Mouse (Mus musculus) stomach, postnatal 0 days (tissue): ENCODE results near the gene AI597479. TPM values are rescaled to one million over a fixed set of nuclear protein-coding genes. Genes with fewer than 3 reads are reported as not detected.

Experiments
- ATAC-seq: fragments of 200-750 bp; cut with Nextera tagmentation; 2 replicates; pipeline ENCODE4 v1.8.0; 2017; ENCODE audit not compliant: low FRiP score, low TSS enrichment
- DNase-seq: peaks from one replicate; pipeline ENCODE4 v3.0.0-alpha.2; 2016; ENCODE audit warnings: low spot score
- H3K27ac ChIP-seq: fragments of 300-500 bp; sonication (generic); replicated peaks from 2 replicates; pipeline ENCODE4 v1.5.1; 2014; ENCODE audit warnings: mild to moderate bottlenecking, control low read depth
- H3K27me3 ChIP-seq: fragments of 300-500 bp; sonication (generic); 2 replicates; pipeline ENCODE4 v1.6.1; 2014; ENCODE audit warnings: low read length; ENCODE audit not compliant: control insufficient read depth, insufficient read depth
- H3K36me3 ChIP-seq: fragments of 300-500 bp; sonication (generic); 2 replicates; pipeline ENCODE4 v1.6.1; 2014; ENCODE audit warnings: low read length, mixed read lengths; ENCODE audit not compliant: control insufficient read depth, insufficient read depth
- H3K4me1 ChIP-seq: fragments of 300-500 bp; sonication (generic); replicated peaks from 2 replicates; pipeline ENCODE4 v1.6.1; 2014; ENCODE audit warnings: antibody characterized with exemption; ENCODE audit not compliant: control insufficient read depth, insufficient read depth
- H3K4me2 ChIP-seq: fragments of 300-500 bp; sonication (generic); replicated peaks from 2 replicates; pipeline ENCODE4 v1.6.1; 2014; ENCODE audit warnings: low read depth, mild to moderate bottlenecking, control low read depth, moderate library complexity
- H3K4me3 ChIP-seq: fragments of 300-500 bp; sonication (generic); 2 replicates; pipeline ENCODE4 v1.5.1; 2014; ENCODE audit warnings: low read depth, low read length, control low read depth
- H3K9ac ChIP-seq: fragments of 300-500 bp; sonication (generic); 2 replicates; pipeline ENCODE4 v1.6.1; 2014; ENCODE audit warnings: mild to moderate bottlenecking, low read length, control low read depth, mixed read lengths
- H3K9me3 ChIP-seq: fragments of 300-500 bp; sonication (generic); 2 replicates; pipeline ENCODE4 v1.6.1; 2016; ENCODE audit warnings: low read length; ENCODE audit not compliant: control insufficient read depth
- CTCF ChIP-seq: IDR thresholded peaks from 2 replicates; pipeline ENCODE4 v1.5.1; 2016; ENCODE audit warnings: antibody characterized with exemption, low read depth, mild to moderate bottlenecking, moderate library complexity
- EP300 ChIP-seq: optimal IDR thresholded peaks from 2 replicates; pipeline ENCODE3; 2016; ENCODE audit warnings: antibody characterized with exemption
- WGBS: fragments of 180-500 bp; shearing (Covaris S2); extraction: QIAGEN DNeasy Blood & Tissue Kit; methylation state at CpG from one replicate; pipeline ENCODE4 v1.1.7; 2014; 5-methylcytosine and 5-hydroxymethylcytosine counted together
- polyA plus RNA-seq: library from polyadenylated mRNA; unstranded; fragments of >200 nt; fragmentation: Nextera tagmentation; extraction: Ambion mirVana; gene quantifications from 2 replicates; pipeline ENCODE4 v1.2.1, GENCODE M21; 2015

The AI597479 gene
- polyA plus RNA-seq, 1 experiment from 2014 or later, result 11.2 TPM

GRCm38 (mm10) chr1:43070726-43071125, 27.8 kb upstream of the AI597479 start:
- Histone ChIP-seq H3K27me3 (no peaks in the 10 kb centered on the region), H3K4me2 (no peak overlapping the region), H3K4me1 (no peaks in the 10 kb centered on the region), H3K36me3 (peaks cover 3% of the 10 kb centered on the region), H3K9ac (no peak overlapping the region), H3K9me3 (no peaks in the 10 kb centered on the region), H3K4me3 (no peak overlapping the region), H3K27ac (no peak overlapping the region)
- TF ChIP-seq CTCF (no peak), EP300 (no peak)
- peak; percentile 89 for DNase-seq
- ATAC-seq, result peak; percentile 95
- whole genome bisulfite sequencing, result 52% methylated on average over 5 of the region's 5 CpGs

GRCm38 (mm10) chr1:43072028-43072427, 26.5 kb upstream of the AI597479 start:
- Histone ChIP-seq H3K9me3 (no peaks in the 10 kb centered on the region), H3K27me3 (no peaks in the 10 kb centered on the region), H3K27ac (no peak overlapping the region), H3K4me1 (no peaks in the 10 kb centered on the region), H3K36me3 (peaks cover 3% of the 10 kb centered on the region), H3K9ac (no peak overlapping the region), H3K4me2 (no peak overlapping the region), H3K4me3 (no peak overlapping the region)
- WGBS, result 93% methylated on average over 8 of the region's 8 CpGs
- DNase-seq, result no peak
- no peak for TF ChIP-seq CTCF
- no peak for TF ChIP-seq EP300
- no peak for ATAC-seq

- H3K9me3 ChIP-seq, result no peaks in the 10 kb centered on the region
- H3K4me2 ChIP-seq, result no peak overlapping the region
- ATAC-seq (no peak), DNase-seq (no peak)
- peaks cover 3% of the 10 kb centered on the region; the same call in 1 of the 2 replicates for H3K36me3 ChIP-seq
- H3K4me3 ChIP-seq, result no peak overlapping the region
- TF ChIP-seq CTCF (no peak), EP300 (no peak)
- no peak overlapping the region for H3K9ac ChIP-seq
- H3K27me3 ChIP-seq, result no peaks in the 10 kb centered on the region
- 69% methylated on average over 1 of the region's 1 CpGs for WGBS
- H3K27ac ChIP-seq, result no peak overlapping the region
- H3K4me1 ChIP-seq, result no peaks in the 10 kb centered on the region
Measured at GRCm38 (mm10) chr1:43072561-43072960, 25.9 kb upstream of the AI597479 start.

GRCm38 (mm10) chr1:43074791-43075190, 23.7 kb upstream of the AI597479 start:
- Histone ChIP-seq H3K27ac (no peak overlapping the region), H3K9ac (no peak overlapping the region), H3K27me3 (no peaks in the 10 kb centered on the region), H3K4me2 (no peak overlapping the region), H3K36me3 (peaks cover 3% of the 10 kb centered on the region; the same call in 1 of the 2 replicates), H3K4me1 (no peaks in the 10 kb centered on the region), H3K4me3 (no peak overlapping the region), H3K9me3 (no peaks in the 10 kb centered on the region)
- 98% methylated on average over 2 of the region's 2 CpGs for WGBS
- no peak for TF ChIP-seq EP300
- TF ChIP-seq CTCF, result no peak
- DNase-seq (no peak), ATAC-seq (no peak)

GRCm38 (mm10) chr1:43078124-43078523, 20.4 kb upstream of the AI597479 start:
- TF ChIP-seq EP300, result no peak
- no peak for ATAC-seq
- 81% methylated on average over 2 of the region's 2 CpGs for WGBS
- Histone ChIP-seq H3K4me3 (no peak overlapping the region), H3K27me3 (no peaks in the 10 kb centered on the region), H3K27ac (no peak overlapping the region), H3K4me1 (no peaks in the 10 kb centered on the region), H3K36me3 (peaks cover 3% of the 10 kb centered on the region; the same call in 1 of the 2 replicates), H3K9ac (no peak overlapping the region), H3K9me3 (no peaks in the 10 kb centered on the region), H3K4me2 (no peak overlapping the region)
- no peak for DNase-seq

- H3K4me3 ChIP-seq, result no peak overlapping the region
- H3K9me3 ChIP-seq, result no peaks in the 10 kb centered on the region
- no peaks in the 10 kb centered on the region for H3K4me1 ChIP-seq
- TF ChIP-seq EP300, result no peak
- no peak for TF ChIP-seq CTCF
- H3K4me2 ChIP-seq, result no peak overlapping the region
- DNase-seq (no peak), ATAC-seq (no peak)
- H3K27me3 ChIP-seq, result no peaks in the 10 kb centered on the region
- WGBS, result 76% methylated on average over 5 of the region's 5 CpGs
- H3K27ac ChIP-seq, result no peak overlapping the region
- H3K36me3 ChIP-seq, result 0 out of 2 replicates have a peak, but pooled peaks cover 2% of the 10 kb centered on the region
- H3K9ac ChIP-seq, result no peak overlapping the region
Measured at GRCm38 (mm10) chr1:43082946-43083345, 15.6 kb upstream of the AI597479 start.
